Mouse (Mus musculus) bone marrow macrophage, adult 2 months (primary cell): ENCODE measurements at regions not wholly inside any gene's neighbourhood (a gene's known extent, or its start where the extent isn't known, plus 50 kb on each side); places are given as distances from the start of the nearest gene placed in this dataset.
A peak's percentile ranks its signal among the peaks of the same experiment; 100 is the strongest.

Experiments used
- H3K27ac ChIP-seq: 2 replicates; pipeline ENCODE4 v1.5.1; 2012; ENCODE audit warnings: low read depth, low read length; ENCODE audit not compliant: insufficient read depth
- H3K4me1 ChIP-seq: 2 replicates; pipeline ENCODE4 v1.6.1; 2012; ENCODE audit warnings: low read length; ENCODE audit not compliant: control insufficient read depth, insufficient read depth
- H3K4me3 ChIP-seq: 2 replicates; pipeline ENCODE4 v1.5.1; 2012; ENCODE audit warnings: mild to moderate bottlenecking, low read length, moderate library complexity; ENCODE audit not compliant: insufficient read depth
- CTCF ChIP-seq: IDR thresholded peaks from 2 replicates; pipeline ENCODE4 v1.5.1; 2012; ENCODE audit warnings: low read depth, mild to moderate bottlenecking, low read length, moderate library complexity
- POLR2A ChIP-seq: IDR thresholded peaks from 2 replicates; pipeline ENCODE4 v1.6.1; 2012; ENCODE audit warnings: mild to moderate bottlenecking, low read depth, low read length, borderline replicate concordance

DNA sequence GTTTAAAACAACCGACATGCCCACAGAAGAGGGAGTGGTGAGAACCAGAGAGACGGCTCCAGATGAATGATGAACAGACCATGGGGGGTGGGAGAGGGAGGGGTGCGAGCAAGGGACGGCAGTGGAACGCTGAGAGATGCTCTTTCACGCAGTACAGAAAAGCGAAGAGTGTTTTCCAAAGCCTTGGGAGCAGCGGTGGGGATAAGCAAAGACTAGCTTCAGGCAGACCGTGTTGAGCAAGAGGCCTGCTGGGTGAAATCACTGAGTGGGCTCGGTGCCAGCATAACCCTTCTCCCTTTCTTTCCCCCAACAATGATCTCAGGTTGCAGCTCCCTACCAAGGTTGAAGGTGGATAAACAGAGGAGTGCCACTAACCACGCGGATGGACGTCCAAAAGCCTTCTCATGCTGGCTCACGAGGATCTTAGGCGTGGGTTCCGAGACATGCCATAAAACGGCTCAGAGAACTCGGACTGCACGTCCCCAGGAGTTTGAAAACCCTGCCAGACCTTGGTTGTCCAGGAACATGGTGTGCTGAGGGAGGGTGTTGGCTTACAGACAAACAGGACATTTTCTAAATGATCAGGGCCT lies 153.1 kb downstream of the Syk start:
- Histone ChIP-seq H3K4me3 (peak overlapping the region; percentile 51), H3K4me1 (peaks cover 12% of the 10 kb centered on the region), H3K27ac (peak overlapping the region; percentile 48)
- TF ChIP-seq CTCF (no peak), POLR2A (no peak)

DNA sequence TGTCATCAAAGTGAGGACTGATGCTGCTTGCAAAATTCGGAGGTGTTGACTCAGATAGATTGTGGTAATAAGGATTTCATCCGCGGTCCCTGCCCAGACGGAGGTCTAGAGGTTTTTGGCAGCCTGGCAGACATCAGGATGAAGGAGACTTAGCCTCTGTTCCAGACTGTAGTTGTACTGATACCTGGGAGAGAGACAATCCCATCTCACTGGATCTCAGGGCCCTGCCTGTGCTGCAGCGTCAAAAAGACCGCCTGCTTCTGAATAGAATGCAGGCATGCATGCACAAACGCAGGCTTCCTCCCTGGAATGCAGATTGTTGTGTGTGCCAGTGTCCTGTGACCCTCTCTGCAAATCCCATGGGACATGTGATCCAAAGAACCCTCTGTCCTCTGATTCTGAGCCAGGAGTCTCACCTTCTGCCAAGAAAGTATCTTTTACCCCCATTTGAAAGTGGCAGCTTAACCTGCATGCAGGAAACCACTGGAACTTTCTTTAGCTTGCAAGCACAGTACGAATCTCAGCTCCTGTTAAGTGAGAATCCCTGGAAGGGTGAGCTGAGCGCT lies 155.2 kb downstream of the Syk start:
- H3K27ac ChIP-seq, result no peak overlapping the region
- TF ChIP-seq POLR2A (no peak), CTCF (no peak)
- H3K4me3 ChIP-seq, result no peak overlapping the region
- H3K4me1 ChIP-seq, result peaks cover 15% of the 10 kb centered on the region

DNA sequence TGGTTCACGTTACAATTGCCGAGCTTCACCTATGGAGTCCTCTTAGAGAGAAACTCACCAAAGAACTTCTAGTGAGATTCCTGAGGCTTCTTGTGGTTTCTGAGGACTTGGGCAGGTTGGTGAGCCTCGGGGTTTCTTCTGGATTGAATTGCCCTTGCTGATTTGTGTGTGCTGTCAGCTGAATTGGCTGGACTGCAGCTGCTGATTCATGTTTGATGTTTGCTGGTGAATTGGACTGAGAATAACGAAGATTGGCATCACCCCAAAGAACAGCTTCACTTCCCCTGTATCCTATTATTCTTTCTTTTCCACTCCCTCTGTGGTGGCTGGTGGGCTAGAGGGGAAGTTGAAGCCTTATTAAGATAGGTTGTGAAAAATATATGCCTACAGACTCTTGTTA lies 158.4 kb downstream of the Syk start:
- Histone ChIP-seq H3K4me3 (no peak overlapping the region), H3K4me1 (peaks cover 4% of the 10 kb centered on the region), H3K27ac (no peak overlapping the region)
- TF ChIP-seq CTCF (no peak), POLR2A (no peak)

DNA sequence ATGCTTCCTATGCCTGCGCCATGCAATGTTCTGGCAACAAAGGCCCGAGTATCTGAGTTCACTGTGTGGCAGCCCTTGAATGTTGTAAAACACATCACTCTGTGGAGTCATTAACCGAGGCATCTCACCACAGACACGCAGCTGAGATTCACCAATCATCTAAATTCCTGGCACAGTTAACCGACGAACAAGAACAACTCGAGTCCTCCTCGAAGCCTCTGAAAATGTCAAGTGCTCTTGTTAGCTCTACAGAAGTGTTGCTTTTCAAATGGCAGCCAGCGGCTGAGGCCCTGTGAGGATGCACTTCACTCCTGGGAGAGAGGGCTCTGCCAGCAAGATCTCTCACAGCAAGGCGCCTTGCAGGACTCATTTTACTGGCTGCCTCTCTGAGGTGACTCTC lies 173.0 kb downstream of the Syk start:
- Histone ChIP-seq H3K4me1 (no peaks in the 10 kb centered on the region), H3K27ac (no peak overlapping the region), H3K4me3 (no peak overlapping the region)
- TF ChIP-seq POLR2A (no peak), CTCF (no peak)

DNA sequence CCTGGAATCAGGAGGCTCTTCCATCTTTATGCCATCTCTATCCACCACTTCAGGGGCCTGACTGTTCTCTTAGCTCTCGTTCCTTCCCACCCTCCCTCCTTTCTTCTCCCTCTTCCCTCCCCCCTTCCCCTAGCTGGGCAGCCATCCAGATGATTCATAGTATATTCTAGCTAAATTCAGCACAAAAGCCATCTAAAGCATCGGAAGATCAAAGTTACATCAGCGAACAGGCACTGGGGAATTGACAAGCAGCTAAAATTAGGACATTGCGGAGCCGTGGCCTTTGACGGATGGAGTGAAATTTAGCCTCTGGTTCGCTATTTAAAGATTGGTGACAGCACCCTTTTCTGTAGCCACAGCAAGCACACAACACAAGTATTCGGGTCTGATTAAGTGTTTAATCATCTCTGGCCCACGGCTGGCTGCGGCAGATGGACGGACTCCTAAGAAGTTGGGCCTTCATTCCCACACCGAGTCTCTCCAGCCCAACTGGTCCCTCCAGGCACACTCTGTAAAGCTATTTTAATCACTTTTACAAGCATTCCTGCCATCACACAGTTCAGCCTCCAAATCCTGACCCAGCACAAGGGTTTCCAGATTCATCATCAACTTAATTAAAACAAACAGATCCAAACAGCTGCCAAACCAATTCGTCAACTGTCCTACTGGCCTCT lies 163.8 kb downstream of the Auh start:
- H3K27ac ChIP-seq, result no peak overlapping the region; the same call in 1 of the 2 replicates
- no peak overlapping the region for H3K4me3 ChIP-seq
- TF ChIP-seq POLR2A (no peak), CTCF (no peak)
- H3K4me1 ChIP-seq, result peaks cover 20% of the 10 kb centered on the region

DNA sequence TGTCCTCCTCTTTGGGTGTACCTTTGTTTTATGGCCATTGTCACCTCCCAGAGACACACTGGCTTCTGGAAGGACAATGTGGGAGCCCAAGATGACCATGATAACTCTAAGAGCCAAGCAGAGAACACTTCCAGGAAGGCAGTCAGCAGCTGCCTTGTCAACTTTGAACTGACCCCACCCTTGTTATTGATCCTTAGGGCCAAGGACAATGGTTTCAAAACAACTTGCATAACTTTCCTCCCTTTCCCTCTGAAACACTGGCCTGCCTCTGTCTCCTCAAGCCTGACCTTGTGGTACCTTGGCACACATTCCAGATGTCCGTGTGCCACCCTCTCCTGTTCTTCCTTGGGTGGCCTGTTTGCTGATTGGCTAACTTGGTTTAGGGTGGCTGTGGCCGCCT lies 163.2 kb downstream of the Auh start:
- no peak for TF ChIP-seq CTCF
- TF ChIP-seq POLR2A, result no peak
- Histone ChIP-seq H3K4me1 (peaks cover 20% of the 10 kb centered on the region), H3K27ac (no peak overlapping the region), H3K4me3 (no peak overlapping the region)

DNA sequence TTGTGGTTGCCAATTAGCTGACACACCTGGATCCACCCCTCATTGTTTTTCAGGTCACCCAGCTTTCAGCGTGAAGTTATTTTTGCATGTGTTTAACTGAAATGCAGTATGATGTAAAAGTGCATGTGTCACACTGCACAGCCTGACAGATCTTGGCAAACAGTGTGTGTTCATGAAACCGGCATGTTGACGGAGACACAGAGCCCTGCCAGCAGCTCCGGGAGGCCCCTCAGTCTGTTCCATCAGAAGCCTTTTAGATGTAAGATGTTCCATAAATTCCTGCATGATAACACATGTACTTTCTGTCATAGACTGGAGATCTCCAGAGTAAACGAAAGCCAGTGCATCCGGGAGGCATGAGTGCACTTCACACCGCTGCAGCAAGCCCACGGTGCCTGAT lies 159.5 kb downstream of the Auh start:
- no peak overlapping the region for H3K4me3 ChIP-seq
- TF ChIP-seq POLR2A (no peak), CTCF (no peak)
- H3K27ac ChIP-seq, result no peak overlapping the region
- H3K4me1 ChIP-seq, result peaks cover 23% of the 10 kb centered on the region

- H3K4me1 ChIP-seq, result peaks cover 10% of the 10 kb centered on the region
- H3K27ac ChIP-seq, result no peak overlapping the region
- no peak overlapping the region for H3K4me3 ChIP-seq
- TF ChIP-seq CTCF (no peak), POLR2A (no peak)
Observed at GRCm38 (mm10) chr13:52771518-52771917, 158.0 kb downstream of the Auh start.

DNA sequence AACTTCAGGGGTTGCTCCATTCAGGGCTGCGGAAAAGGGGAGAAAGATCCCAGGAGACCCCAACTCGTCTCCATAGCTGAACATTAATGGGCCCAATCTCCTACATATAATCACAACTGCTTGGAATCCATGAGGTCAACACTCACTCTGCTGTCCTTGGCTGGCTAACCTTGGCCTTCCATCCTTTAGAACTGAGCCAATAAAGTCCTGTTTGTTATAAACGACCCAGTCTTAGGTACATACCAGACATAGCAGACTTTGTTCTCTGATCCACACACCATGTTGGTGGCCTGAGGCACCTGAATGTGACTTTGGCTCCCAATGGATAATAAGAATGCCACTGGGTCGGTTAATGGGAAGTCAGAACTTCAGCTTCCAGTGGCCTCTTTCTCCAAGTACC lies 157.4 kb downstream of the Auh start:
- H3K4me1 ChIP-seq, result peaks cover 7% of the 10 kb centered on the region
- no peak overlapping the region for H3K27ac ChIP-seq
- TF ChIP-seq POLR2A (no peak), CTCF (no peak)
- H3K4me3 ChIP-seq, result no peak overlapping the region

- TF ChIP-seq CTCF, result no peak
- TF ChIP-seq POLR2A, result no peak
- Histone ChIP-seq H3K27ac (no peak overlapping the region), H3K4me1 (peaks cover 5% of the 10 kb centered on the region), H3K4me3 (no peak overlapping the region)
Observed at GRCm38 (mm10) chr13:52777396-52778034, 152.0 kb downstream of the Auh start.
